Mouse (Mus musculus) cerebellum, adult 2 months (tissue): ENCODE measurements at regions not wholly inside any gene's neighbourhood (a gene's known extent, or its start where the extent isn't known, plus 50 kb on each side); places are given as distances from the start of the nearest gene placed in this dataset.

Source experiments
- CTCF ChIP-seq: fragments of 200-500 bp; IDR thresholded peaks from 2 replicates; pipeline ENCODE4 v1.5.1; 2011; ENCODE audit warnings: low read depth, mild to moderate bottlenecking, control low read depth, low read length, moderate library complexity, borderline replicate concordance; ENCODE audit not compliant: insufficient read depth
- POLR2A ChIP-seq: fragments of 200-500 bp; IDR thresholded peaks from 2 replicates; pipeline ENCODE4 v1.6.1; 2011; ENCODE audit warnings: low read length, control low read depth, borderline replicate concordance; ENCODE audit not compliant: insufficient read depth

- TF ChIP-seq CTCF (no peak), POLR2A (no peak)
These were observed 168.9 kb upstream of the Rag2 start for GRCm38 (mm10) chr2:101455591-101455990.
